Mouse (Mus musculus) heart, postnatal 10 days (tissue): ENCODE data around the gene Ttc27. TPM values are rescaled to one million over a fixed set of nuclear protein-coding genes. Genes with fewer than 3 reads are reported as not detected.
A peak's percentile ranks its signal among the peaks of the same experiment; 100 is the strongest.
"Not testable (repeated sequence)": the region's sequence is repeated elsewhere in the genome, so short reads cannot be mapped to it uniquely, and the experiment has no call there.

Source experiments
- DNase-seq, 2 experiments: peaks; one replicate each; pipeline ENCODE4 v3.0.0; 2021
- intact Hi-C: fragments of 180-260 bp; cut with DNase I; formaldehyde crosslinking; loops from one replicate; pipeline ENCODE4 v1.15.1; 2025
- total RNA-seq, 2 experiments: library from RNA; stranded (reverse); gene quantifications; 2 replicates each; pipeline ENCODE4 v1.2.3; 2021

Gene Ttc27
- total RNA-seq: 10 to 100 TPM; 33.7 to 38.1 TPM

DNA sequence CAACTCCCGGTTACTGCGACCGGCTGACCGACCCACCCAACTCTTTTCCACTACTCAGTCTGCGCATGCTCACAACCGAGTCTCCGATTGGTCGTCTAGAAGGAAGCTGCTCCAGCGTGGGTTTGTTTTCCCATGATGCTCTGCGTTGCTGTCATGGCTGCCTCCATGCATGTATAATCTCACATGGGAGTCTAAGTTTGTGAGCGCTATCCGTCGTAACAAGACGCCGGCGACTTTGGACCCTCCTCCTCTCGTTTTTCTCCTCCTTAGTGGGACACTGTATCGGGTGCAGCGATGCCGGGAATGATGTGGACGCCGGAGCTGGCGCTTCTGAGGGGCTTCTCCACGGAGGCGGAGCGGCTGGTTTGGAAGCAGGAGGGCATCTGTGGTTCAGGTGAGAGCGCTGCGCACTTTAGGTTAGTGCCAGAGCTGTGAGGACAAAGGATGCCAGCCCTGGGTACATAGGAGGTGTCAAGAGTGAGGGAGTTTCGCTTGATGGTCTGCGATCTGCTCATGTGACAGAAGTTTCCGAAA, at the start of gene Ttc27:
Gene Ttc27, plus strand, starts transcription at position 115 of the 534 bp plus-strand sequence.
- peak; percentile 98 for DNase-seq
- intact Hi-C loops: no loop called here

DNA sequence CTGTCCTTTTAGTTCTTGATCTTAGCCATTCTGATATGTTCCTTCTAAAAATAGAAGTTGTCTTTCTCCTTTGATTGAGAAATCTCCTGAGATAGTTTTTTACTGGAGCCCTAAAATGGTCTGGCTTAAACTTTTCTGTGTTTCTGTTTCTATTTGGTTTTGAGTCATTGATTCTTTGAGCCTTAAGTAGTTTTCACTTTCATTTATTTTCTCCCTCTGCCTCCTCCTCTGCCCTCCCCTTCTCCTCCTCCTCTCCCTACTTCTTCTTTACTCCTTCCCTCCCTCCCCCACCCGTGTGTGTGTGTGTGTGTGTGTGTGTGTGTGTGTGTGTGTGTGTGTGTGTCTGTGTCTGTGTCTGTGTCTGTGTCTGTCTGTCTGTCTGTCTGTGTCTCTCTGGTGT, 49.5 kb upstream of the Ttc27 start:
- DNase-seq: no peak
- intact Hi-C loops: loop anchor here (5.0 kb wide), 1 partner anchor 339 kb away; the partner anchor contains the start of gene Ltbp1

DNA sequence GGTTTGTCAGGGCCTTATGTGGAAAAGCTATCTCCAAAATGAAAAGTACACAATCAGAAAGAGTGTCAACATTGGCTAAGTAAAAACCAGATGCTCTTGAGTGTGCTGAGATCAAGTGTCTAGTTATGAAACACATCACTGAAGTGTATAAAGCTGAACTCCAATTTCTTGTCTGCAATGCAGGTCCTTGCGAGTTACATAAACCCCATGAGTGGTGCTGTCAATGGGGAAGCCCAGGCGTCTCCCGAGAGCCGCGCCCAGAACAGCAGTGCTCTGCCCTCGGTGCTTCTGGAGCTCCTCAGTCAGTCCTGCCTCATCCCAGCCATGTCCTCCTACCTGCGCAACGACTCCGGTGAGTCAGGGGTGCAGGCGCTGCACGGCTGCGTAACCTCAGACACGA, 47.5 kb upstream of the Ttc27 start:
- intact Hi-C loops: loop anchor here (10.0 kb wide), 1 partner anchor 415 kb away; no protein-coding TSS in a partner anchor
- no peak for DNase-seq

DNA sequence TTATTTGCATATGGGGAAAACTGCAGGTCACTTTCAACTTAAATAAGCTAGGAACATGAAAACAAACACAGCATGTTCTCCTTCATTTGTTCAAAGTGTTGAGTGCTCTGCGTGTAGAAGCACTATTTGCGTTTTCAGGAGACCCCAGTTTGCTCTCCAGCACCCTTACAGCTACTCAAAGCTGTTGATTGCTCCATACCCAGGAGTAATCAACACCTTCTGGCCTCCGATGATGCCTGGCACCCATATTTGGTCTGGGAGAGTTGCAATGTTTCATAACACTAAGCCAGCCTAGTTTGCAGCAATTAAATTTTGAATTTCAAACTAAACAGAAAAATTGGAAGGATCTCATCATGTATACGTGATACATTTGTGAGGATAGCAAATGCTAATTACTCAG, 45.1 kb upstream of the Ttc27 start:
- intact Hi-C loops: loop anchor here (10.0 kb wide), 1 partner anchor 412 kb away; no protein-coding TSS in a partner anchor
- no peak for DNase-seq

DNA sequence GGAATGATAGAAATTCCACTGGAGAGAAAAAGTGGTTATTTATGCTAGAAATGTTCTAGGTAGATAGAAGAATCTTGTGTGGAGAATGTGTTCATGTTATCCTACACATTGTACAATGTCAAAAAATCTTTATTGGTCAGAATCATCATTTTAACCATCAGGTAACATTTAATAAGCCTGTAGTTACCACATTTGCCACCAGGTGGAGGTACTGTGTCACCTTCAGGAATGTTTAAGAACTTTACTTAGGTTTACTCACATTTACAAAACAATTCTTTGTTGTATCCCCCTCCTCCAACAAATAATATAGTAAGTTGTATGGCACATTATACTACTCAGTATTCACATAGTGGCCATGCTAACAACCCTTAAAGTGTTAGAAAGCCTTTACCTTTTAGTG, 44.3 kb upstream of the Ttc27 start:
- intact Hi-C loops: loop anchor here (10.0 kb wide), 1 partner anchor 412 kb away; no protein-coding TSS in a partner anchor
- peak; percentile 25 to 58 for DNase-seq

DNA sequence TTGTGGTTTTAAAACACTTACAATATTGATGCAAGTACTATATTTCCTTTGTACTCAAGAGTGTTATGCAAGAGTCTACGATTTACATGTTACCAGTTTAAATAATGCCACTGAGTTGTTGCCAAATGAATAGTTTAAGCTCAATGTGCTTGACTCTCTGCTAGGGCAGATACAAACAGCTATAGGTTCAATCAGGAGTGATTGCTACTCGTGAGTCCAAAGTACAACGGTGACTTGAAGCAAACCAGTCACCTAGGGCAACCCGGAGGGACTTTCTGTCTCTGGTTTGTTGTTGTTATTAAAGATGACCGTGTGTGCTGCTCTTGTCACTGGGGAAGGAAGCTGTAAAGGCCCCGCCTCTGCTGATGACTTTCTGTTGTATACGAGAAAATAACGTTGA, 39.5 kb upstream of the Ttc27 start:
- intact Hi-C loops: loop anchor here (10.0 kb wide), 1 partner anchor 407 kb away; no protein-coding TSS in a partner anchor
- DNase-seq: no peak

DNA sequence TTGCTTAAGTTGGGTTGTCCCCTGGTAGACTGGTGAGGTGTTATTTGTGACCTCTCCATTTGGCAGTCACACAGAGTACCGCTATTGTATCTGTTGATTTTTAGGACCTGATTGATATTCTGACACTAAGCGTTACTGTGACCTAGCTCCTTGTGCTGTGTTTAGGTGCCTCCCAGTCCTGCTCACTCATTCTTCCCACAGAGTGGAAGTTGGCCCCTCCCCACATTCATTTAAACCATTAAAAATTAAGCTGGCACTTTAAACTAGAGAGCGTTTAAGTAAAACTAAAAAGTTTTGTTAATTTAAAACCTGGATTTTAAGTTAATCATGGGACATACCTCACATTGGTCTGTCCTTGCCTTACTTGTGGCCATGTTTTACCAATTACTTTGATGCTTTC, 32.6 kb upstream of the Ttc27 start:
- intact Hi-C loops: no loop called here
- DNase-seq: no peak

DNA sequence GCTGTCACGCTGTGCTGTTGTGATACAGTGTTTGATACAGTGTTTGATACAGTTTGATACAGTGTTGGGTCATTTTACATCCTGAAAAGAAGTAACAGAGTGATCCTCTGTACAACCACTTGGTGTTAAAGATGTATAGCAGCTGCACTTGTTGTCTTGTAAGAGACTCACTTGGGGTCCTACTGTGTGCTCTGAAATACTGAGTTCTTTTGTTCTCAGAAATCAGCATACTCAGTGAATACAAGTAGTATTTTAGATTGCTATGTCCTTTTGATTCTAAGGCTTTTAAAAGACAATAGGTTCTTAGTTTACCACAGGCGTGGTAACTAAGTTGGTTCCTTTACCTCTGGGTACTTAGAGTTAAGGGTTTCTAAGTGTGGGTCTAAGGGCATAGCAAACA, 29.0 kb upstream of the Ttc27 start:
- DNase-seq: no peak
- intact Hi-C loops: no loop called here

DNA sequence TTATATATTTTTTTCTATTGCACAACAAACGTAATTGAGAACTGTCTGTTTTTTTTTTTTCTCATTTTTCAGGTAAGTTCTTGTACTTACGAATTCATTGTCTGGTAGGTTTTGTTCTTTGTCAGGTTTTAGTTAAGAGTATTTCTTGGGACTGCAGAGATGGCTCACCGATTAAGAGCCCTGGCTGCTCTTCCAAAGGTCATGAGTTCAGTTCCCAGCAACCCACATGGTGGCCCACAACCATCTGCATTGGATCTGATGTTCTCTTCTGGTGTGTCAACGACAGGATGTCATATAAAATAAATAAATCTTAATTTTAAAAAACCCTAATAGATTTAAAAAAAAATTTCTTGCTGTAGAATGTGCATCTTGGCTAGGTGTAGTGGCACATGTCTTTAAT, 28.1 kb upstream of the Ttc27 start:
- intact Hi-C loops: no loop called here
- DNase-seq: no peak

DNA sequence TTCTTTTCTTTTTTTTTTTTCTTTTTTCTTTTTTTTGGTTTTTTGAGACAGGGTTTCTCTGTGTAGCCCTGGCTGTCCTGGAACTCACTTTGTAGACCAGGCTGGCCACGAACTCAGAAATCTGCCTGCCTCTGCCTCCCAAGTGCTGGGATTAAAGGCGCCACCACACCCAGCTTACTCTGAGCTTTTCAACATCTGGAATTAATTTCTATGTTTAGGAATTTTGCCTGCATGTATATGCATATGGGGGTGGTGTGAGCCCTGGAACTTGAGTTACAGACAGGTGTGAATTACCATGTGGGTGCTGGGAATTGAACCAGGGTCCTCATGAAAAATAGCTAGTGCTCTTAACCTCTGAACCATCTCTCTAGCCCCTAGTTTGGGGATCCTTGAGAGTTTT, 15.9 kb upstream of the Ttc27 start:
- DNase-seq, intact Hi-C loops: not testable (repeated sequence)

DNA sequence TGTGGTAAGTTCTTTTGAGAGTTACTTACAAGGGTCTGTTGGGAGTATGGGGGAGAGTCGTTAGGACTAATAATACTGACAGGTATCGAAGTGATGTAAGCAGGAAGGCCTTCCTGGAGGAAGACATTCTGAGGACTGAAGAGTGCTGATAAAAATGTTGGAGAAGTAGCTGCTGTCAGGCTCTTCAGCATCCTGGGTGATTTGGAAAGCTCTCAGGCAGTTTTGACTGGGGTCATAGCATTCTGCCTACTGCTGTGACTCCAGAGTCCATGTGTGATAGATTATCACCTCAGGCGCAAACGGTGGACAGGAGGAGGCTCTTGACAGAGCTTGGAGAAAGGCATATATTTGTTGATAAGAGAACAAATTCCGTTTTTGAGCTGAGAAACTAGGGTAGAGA, 12.1 kb upstream of the Ttc27 start:
- intact Hi-C loops: no loop called here
- no peak for DNase-seq

DNA sequence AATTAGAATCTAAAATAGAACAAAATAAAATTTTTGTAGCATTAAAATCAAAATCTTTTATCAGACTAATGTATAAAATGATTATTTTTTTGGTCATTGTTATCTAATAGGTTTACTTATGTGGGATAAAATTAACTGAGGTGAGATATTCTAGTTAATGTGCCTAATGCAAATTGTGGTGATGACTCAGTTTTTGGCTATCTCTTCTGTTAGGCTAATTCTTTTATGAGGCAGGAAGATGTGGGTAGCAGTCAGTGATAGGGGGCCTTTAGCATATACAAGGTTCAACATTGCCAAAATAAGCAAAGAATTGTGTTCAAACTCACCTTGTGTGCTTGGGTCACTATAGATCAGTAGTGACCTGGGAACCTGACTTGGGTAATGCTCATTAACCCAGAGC, 10.9 kb upstream of the Ttc27 start:
- intact Hi-C loops: no loop called here
- no peak for DNase-seq

DNA sequence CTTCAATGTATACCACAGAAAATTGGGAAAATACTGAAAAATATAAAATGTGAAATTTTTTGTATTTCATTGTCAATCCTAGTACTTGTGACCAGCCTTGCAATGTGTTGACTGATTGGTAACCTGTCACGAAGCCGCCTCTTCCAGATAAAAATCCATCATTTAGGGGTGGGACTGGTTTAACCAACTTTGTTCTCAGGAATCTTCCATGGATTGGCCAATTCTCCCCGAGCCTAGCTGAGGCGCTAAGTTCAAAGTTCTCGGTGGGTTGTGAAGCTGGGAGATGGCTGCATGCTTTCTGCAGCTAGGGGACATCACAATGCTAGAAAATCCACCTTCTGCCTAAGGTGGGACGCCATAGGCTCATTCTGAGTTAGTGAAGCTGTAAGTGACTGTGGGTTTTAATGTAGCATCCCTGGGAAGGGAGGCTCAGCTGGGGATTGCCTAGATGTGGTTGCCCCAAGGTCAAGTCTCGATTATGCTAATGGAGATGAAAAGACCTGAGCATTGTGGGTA, 9.8 kb upstream of the Ttc27 start:
- intact Hi-C loops: no loop called here
- no peak for DNase-seq

DNA sequence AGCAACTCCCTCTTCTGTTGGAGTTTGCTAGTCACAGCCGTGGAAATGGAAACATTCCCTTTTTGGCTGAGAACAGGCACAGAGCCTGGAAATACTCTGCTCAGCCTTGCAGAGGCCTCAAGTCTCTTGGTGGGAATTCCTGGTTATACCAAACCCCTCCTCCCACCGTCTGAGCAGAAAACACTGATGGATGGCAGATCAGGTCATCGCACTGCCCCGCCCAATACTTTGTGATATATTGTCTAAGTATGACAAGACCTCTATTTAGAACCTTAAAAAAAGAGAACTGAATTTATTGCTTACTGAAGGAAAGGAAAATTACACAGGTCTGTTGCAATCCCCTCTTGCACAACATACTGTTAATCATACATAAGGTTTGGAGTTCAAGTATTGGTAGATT, 6.8 kb upstream of the Ttc27 start:
- intact Hi-C loops: no loop called here
- no peak for DNase-seq

DNA sequence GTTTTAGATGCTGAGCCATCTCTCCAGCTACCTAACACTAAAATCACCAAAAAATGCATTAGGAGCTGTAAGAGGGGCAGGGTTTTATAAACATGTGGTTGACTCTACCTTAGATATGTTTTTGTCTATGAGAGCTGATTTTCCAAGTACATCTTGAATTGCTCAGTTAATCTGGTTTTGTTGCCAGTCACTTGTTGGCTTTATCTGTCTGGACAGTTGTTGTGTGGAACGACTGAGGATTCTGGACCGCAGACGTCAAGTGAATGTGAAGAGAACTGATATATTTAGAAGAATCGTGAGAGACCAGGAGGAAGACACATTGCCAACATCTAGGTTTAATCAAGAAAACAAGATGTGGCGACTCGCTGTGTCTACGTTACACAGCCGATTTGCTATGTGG, 5.9 kb upstream of the Ttc27 start:
- DNase-seq: no peak

DNA sequence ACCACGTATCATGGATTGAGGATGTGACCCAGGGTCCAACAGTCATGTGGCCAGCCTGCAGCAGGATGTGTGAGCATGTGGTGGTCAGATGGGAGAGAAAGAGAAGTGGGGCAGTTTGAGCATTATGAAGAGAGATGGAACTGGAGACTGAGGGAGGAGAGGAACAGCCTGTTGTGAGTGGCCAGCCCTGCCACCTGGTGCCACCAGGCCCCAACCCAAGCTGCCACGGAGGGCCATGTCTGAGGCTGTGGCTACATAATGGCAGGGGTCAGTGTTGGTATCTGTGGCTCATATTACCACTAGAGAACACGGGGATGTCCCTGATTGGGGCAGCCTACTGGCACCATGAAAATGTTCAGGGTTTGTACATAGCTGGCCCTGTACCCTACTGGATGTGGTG, 2.4 kb upstream of the Ttc27 start:
- no peak for DNase-seq
- intact Hi-C loops: no loop called here

More for the DNA sequence above, 5.9 kb upstream of the Ttc27 start:
- intact Hi-C loops: no loop called here

DNA sequence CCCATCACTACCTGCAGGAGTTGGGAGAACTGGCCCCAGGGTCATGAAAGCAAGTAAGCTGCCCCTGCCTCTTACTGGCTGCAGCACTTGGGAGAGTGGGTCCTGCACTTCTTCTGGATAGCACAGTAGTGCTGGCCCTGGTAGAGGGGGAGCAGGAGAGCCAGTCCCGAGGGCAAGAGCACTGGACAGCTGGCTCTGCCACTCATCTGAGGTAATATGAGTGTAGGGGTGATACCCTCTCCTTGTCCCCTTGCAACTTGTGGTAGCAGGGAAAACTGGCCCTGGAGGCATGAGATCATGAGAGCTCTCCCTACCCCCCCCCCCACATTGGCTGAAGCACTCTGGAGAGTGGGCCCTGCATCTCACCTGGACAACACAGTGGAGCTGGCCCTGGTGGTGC, 1.8 kb upstream of the Ttc27 start:
- intact Hi-C loops: no loop called here
- no peak for DNase-seq

DNA sequence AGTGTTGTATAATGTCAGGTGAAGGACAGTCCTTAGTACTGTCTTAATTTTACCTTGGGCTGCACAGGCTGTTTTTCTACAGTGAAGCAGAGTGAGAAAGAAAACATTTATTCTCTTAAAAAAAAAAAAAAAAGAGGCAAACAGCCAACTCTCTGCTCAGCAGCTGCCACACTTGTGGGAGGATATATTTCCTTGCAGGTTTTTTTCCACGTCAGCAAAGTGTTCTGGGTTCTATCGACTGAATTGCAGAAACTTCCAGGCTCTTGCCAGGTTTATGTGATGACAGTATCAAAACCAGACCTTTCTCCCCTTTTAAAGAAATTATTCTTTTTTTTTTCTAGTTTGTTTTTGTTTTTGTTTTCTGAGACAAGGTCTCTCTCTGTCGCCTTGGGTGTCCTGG, 889 bp upstream of the Ttc27 start:
- no peak for DNase-seq
- intact Hi-C loops: no loop called here

DNA sequence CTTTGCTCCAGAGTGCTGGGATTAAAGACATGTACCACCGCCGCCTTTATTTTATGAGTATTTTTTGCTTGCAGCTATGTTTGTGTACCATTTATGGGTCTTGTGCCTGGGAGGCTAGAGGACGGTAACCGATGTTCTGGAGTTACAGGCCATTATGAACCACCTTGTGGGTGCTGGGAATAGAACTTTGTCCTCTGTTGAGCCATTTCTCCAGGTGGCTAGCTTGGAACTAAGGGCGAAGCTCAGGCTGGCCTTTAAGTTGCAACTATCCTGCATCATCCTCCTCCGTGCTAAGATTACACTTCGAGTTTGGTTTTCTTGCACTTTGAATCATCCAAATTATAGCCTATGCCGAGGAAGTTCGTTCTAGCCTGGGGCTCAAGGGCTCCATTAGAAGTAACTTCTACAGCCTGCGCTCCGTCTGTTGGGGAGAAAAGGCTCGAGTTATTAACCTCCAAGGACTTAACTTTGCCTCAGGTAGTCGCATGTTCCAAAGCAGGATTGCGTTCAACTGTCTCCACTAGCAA, 378 bp upstream of the Ttc27 start:
- intact Hi-C loops: no loop called here

DNA sequence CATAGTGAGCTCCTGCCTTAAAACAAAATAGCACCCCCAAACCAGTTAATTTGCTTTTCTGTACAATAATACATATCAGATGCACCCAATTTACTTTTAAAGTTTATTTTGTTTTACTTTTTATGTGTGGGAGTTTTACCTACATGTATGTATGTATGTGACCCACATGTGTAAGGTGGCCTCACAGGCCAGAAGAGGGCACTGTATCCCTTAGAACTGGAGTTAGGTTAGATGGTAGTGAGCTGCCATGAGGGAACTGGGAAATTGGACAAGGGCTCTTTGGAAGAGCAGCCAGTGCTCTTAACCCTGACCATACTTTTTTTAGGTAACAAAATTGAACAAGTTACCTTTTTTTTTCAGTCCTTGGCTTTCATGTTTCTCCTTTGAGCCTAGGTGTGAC, 15.3 kb downstream of the Ttc27 start:
- DNase-seq: peak in 1 of 2 experiments; percentile 10
- intact Hi-C loops: loop anchor here (10.0 kb wide), 1 partner anchor 802 kb away; no protein-coding TSS in a partner anchor

More for the DNA sequence above, 378 bp upstream of the Ttc27 start:
- no peak for DNase-seq

DNA sequence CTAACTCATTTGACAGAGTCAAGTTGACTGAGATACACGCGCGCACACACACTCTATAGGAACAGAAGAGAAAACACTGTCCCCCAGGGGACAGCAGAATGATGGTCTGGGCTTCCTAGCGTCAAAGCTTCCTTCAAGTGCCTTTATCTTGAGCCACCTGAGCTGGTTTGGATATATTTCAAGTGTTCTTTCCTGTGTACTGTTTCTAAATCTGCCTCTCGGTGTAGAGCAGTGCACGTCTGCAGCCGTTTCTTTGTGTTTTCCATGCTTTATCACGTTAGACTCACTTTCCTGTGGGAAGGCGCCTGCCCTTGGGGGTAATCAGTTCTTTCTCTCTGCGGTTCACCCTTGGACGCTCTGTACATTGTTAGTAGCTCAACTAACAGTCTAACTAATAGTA, 17.9 kb downstream of the Ttc27 start:
- intact Hi-C loops: loop anchor here (10.0 kb wide), 1 partner anchor 799 kb away; no protein-coding TSS in a partner anchor
- DNase-seq: peak; percentile 3 to 10

DNA sequence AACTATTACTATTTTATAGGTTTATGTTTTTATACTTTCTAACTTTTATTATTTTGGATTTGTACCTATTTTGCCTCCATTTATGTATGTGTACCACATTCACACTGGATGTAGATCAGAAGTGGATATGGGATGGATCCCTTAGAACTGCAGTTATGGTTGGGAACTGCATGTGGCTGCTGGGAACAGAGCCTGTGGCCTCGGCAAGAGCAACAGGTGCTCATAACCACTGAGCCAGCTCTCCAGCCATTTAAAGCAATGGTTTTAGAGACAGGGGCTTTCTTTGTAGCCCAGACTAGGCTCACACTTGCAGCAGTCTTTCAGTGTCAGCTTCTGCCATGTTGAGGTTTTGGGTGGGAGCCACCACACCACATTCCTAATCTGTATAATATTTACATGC, 32.1 kb downstream of the Ttc27 start:
- no peak for DNase-seq
- intact Hi-C loops: no loop called here
